ENCODE assay signal across 25 mouse cellular contexts in the genomic region with DNA sequence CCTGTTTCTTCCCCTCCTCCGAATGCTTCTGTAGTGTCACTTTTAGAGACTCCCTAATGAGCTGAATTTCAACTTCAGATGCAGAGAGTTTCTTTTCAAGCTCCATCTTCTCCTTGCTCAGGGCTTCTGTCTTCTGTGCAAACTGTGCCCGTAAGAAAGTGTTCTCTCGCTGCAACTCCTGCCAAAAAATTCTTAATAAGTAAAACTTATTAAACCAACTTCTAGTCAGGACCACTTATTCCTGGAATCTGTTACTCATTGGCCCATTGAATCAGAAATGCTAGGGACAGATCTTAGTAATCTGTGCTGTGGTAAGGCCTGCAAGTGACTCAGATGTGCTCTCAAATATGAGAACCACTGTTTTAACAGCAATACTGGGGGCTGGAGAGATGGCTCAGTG. TPM values are rescaled to one million over a fixed set of nuclear protein-coding genes. Genes with fewer than 3 reads are reported as not detected.
"Had no signal": no experiment of that assay in that cellular context is flagged by ENCODE, and none has a peak within 500 bp of the region (broad histone marks: within the 10 kb centered on the region; RNA-seq: fewer than 3 reads in every experiment).

No protein-coding gene starts in this region.

- H3K9ac ChIP-seq: lung, embryonic 14.5 days; midbrain, embryonic 12.5 days; neural tube, embryonic 13.5 days; neural tube, embryonic 15.5 days had no signal

- H3K4me1 ChIP-seq: midbrain, embryonic 12.5 days; neural tube, embryonic 13.5 days; neural tube, embryonic 15.5 days had no signal

- H3K27me3 ChIP-seq: midbrain, embryonic 12.5 days; neural tube, embryonic 13.5 days; neural tube, embryonic 15.5 days had no signal

- H3K4me3 ChIP-seq: midbrain, embryonic 12.5 days; myocyte; neural tube, embryonic 13.5 days; neural tube, embryonic 15.5 days had no signal

- DNase-seq: lung, adult 18-20 months; lung, embryonic 14.5 days; lung, postnatal 10 days; lung, postnatal 4 days; midbrain, embryonic 14.5 days; retina, postnatal 1 day; right cerebral cortex, adult 18-20 months; right cerebral cortex, postnatal 25 days; right cerebral cortex, postnatal 4 days; spleen, adult 18-20 months; thymus, adult 18-20 months; thymus, postnatal 14 days; thymus, postnatal 36 days had no signal

- H3K27ac ChIP-seq: midbrain, embryonic 12.5 days; neural tube, embryonic 13.5 days; neural tube, embryonic 15.5 days had no signal

RNA-seq across cellular contexts. Expression of a gene that starts 50.7 kb away (rescaled TPM):
- total RNA-seq: megakaryocyte, adult 5-6 weeks; megakaryocyte-erythroid progenitor cell, adult 5-6 weeks had no signal
- polyA plus RNA-seq: lung, embryonic 14.5 days; lung, embryonic 16.5 days; midbrain, embryonic 12.5 days; midbrain, embryonic 14.5 days; midbrain, embryonic 16.5 days; myocyte; neural tube, embryonic 11.5 days; neural tube, embryonic 13.5 days; neural tube, embryonic 15.5 days; small intestine, adult 2 months; stomach, embryonic 14.5 days; stomach, embryonic 16.5 days had no signal

RNA-seq across cellular contexts. Expression of a gene that starts 57.2 kb away (rescaled TPM):
- polyA plus RNA-seq: myocyte had no signal
